Mouse (Mus musculus) olfactory bulb, adult 2 months (tissue): ENCODE results near the gene Olfr808.

ENCODE experiments used
- CTCF ChIP-seq: fragments of 200-500 bp; IDR thresholded peaks from 2 replicates; pipeline ENCODE4 v1.5.1; 2012; ENCODE audit warnings: low read depth, mild to moderate bottlenecking, low read length, moderate library complexity; ENCODE audit not compliant: insufficient read depth
- POLR2A ChIP-seq: fragments of 200-500 bp; IDR thresholded peaks from 2 replicates; pipeline ENCODE4 v1.6.1; 2012; ENCODE audit warnings: mild to moderate bottlenecking, low read depth, low read length, moderate library complexity; ENCODE audit not compliant: insufficient read depth

GRCm38 (mm10) chr10:129778123-129778522 is 12.8 kb downstream of the Olfr808 start:
- TF ChIP-seq POLR2A (no peak), CTCF (no peak)
